Mouse (Mus musculus) intestine, embryonic 16.5 days (tissue): Measurements from ENCODE around the gene Vamp5. TPM values are rescaled to one million over a fixed set of nuclear protein-coding genes. Genes with fewer than 3 reads are reported as not detected.

ENCODE experiments used
- ATAC-seq: fragments of 200-750 bp; cut with Nextera tagmentation; 2 replicates; pipeline ENCODE4 v1.8.0; 2017; ENCODE audit warnings: moderate TSS enrichment, moderate library complexity
- H3K27ac ChIP-seq: fragments of 300-500 bp; sonication (generic); 2 replicates; pipeline ENCODE4 v1.5.1; 2014; ENCODE audit warnings: mild to moderate bottlenecking, low read length
- H3K27me3 ChIP-seq: fragments of 300-500 bp; sonication (generic); replicated peaks from 2 replicates; pipeline ENCODE4 v1.6.1; 2014; ENCODE audit warnings: low read length, control low read depth, mixed read lengths; ENCODE audit not compliant: control insufficient read depth, insufficient read depth
- H3K36me3 ChIP-seq: fragments of 300-500 bp; sonication (generic); 2 replicates; pipeline ENCODE4 v1.6.1; 2014; ENCODE audit warnings: low read length, control low read depth; ENCODE audit not compliant: control insufficient read depth, insufficient read depth
- H3K4me1 ChIP-seq: fragments of 300-500 bp; sonication (generic); 2 replicates; pipeline ENCODE4 v1.6.1; 2014; ENCODE audit warnings: low read length, control low read depth, mixed read lengths; ENCODE audit not compliant: control insufficient read depth, insufficient read depth
- H3K4me2 ChIP-seq: fragments of 300-500 bp; sonication (generic); 2 replicates; pipeline ENCODE4 v1.6.1; 2014; ENCODE audit warnings: low read depth, low read length, control low read depth
- H3K4me3 ChIP-seq: fragments of 300-500 bp; sonication (generic); 2 replicates; pipeline ENCODE4 v1.5.1; 2014; ENCODE audit warnings: mild to moderate bottlenecking, low read length
- H3K9ac ChIP-seq: fragments of 300-500 bp; sonication (generic); 2 replicates; pipeline ENCODE4 v1.6.1; 2014; ENCODE audit warnings: low read depth, low read length
- H3K9me3 ChIP-seq: fragments of 300-500 bp; sonication (generic); 2 replicates; pipeline ENCODE4 v1.6.1; 2016; ENCODE audit warnings: low read length, control low read depth; ENCODE audit not compliant: control insufficient read depth
- WGBS: fragments of 180-500 bp; shearing (Covaris S2); extraction: QIAGEN DNeasy Blood & Tissue Kit; methylation state at CpG from one replicate; pipeline ENCODE4 v1.1.7; 2014; 5-methylcytosine and 5-hydroxymethylcytosine counted together
- polyA plus RNA-seq: library from polyadenylated mRNA; unstranded; fragments of >200 nt; fragmentation: Nextera tagmentation; extraction: Ambion mirVana; gene quantifications from 2 replicates; pipeline ENCODE4 v1.2.1, GENCODE M21; 2015

Vamp5 gene
- polyA plus RNA-seq, 1 experiment from 2014 or later, result 17.3 TPM

DNA sequence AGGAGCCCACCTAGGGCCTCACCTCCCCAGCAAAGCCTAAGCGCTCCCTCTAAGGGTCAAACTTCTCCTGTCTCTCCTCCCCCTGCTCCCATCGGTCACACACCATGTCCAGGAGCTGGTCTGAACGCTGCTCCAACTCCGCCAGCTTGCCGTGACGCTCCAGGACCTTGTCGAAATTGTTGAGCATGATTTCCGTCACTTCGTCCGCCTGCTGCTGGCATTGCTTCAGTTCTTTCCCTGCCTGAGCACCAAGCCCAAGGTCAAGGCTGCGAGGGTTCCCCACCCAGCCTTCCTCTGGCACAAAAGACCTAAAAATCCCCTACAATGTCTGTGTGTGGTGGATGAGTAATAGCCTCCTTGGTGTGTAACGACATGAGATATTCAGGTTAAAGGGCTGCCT, 10.2 kb downstream of the Vamp5 start:
- 78% methylated on average over 12 of the region's 12 CpGs for WGBS
- no peaks in the 10 kb centered on the region for H3K9me3 ChIP-seq
- H3K36me3 ChIP-seq, result no peaks in the 10 kb centered on the region
- H3K27me3 ChIP-seq, result no peaks in the 10 kb centered on the region
- no peak overlapping the region for H3K27ac ChIP-seq
- no peak overlapping the region; the same call in 1 of the 2 replicates for H3K9ac ChIP-seq
- no peak overlapping the region for H3K4me2 ChIP-seq
- peaks cover 25% of the 10 kb centered on the region for H3K4me1 ChIP-seq
- no peak for ATAC-seq
- no peak overlapping the region for H3K4me3 ChIP-seq

GRCm38 (mm10) chr6:72369557-72369956, 10.7 kb downstream of the Vamp5 start:
- Histone ChIP-seq H3K4me2 (no peak overlapping the region), H3K27ac (no peak overlapping the region), H3K9ac (no peak overlapping the region), H3K27me3 (no peaks in the 10 kb centered on the region), H3K4me3 (no peak overlapping the region), H3K36me3 (no peaks in the 10 kb centered on the region), H3K9me3 (no peaks in the 10 kb centered on the region), H3K4me1 (peaks cover 22% of the 10 kb centered on the region; the same call in 1 of the 2 replicates)
- WGBS, result 75% methylated on average over 4 of the region's 4 CpGs
- ATAC-seq, result no peak

- Histone ChIP-seq H3K4me2 (no peak overlapping the region), H3K4me1 (peaks cover 13% of the 10 kb centered on the region; the same call in 1 of the 2 replicates), H3K9ac (no peak overlapping the region), H3K9me3 (no peaks in the 10 kb centered on the region), H3K27me3 (no peaks in the 10 kb centered on the region), H3K36me3 (no peaks in the 10 kb centered on the region), H3K4me3 (no peak overlapping the region), H3K27ac (no peak overlapping the region)
- no peak for ATAC-seq
- WGBS, result 89% methylated on average over 4 of the region's 4 CpGs
Observed at GRCm38 (mm10) chr6:72367460-72367974, 12.8 kb downstream of the Vamp5 start.

GRCm38 (mm10) chr6:72366844-72367443, 13.3 kb downstream of the Vamp5 start, which contains the start of gene Rnf181:
Rnf181 (minus strand) TSS chr6:72366956.
- no peak within 1 kb of the TSS for H3K4me2 ChIP-seq
- H3K4me3 ChIP-seq, result no peak within 1 kb of the TSS
- no peaks in the 10 kb centered on the region for H3K27me3 ChIP-seq
- no peak within 1 kb of the TSS for H3K9ac ChIP-seq
- no peak within 1 kb of the TSS for H3K27ac ChIP-seq
- 67% methylated on average over 4 of the region's 4 CpGs for whole genome bisulfite sequencing
- peaks cover 13% of the 10 kb centered on the region; the same call in 1 of the 2 replicates for H3K4me1 ChIP-seq
- no peaks in the 10 kb centered on the region for H3K9me3 ChIP-seq
- ATAC-seq, result no peak
- no peaks in the 10 kb centered on the region for H3K36me3 ChIP-seq

GRCm38 (mm10) chr6:72366304-72366703, 14.0 kb downstream of the Vamp5 start:
- WGBS, result 69% methylated on average over 3 of the region's 3 CpGs
- ATAC-seq, result no peak
- no peak overlapping the region for H3K4me3 ChIP-seq

DNA sequence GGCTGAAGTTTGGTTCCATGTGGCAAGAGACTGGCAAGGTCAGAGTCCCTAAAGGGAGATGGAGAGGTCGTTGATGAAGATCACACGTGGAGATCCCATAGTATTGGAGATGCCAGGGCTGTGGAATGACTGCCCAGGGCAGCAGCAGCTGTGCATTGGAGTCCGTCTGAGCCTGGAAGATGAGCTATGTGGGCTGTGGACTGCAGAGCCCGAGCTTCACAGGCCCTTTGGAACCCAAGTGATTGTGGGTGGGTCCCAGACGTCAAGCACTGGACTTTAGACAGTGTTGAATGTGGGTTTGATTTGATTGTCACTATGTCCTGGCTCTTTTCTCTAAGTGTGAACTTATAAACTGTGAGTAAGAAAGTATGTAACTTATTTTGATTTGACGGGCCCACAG, 15.3 kb downstream of the Vamp5 start:
- Histone ChIP-seq H3K4me1 (peaks cover 16% of the 10 kb centered on the region), H3K9ac (no peak overlapping the region), H3K9me3 (no peaks in the 10 kb centered on the region), H3K4me3 (no peak overlapping the region), H3K36me3 (no peaks in the 10 kb centered on the region), H3K27ac (no peak overlapping the region), H3K27me3 (no peaks in the 10 kb centered on the region), H3K4me2 (no peak overlapping the region)
- 55% methylated on average over 6 of the region's 6 CpGs for WGBS
- no peak for ATAC-seq

More at GRCm38 (mm10) chr6:72366304-72366703, 14.0 kb downstream of the Vamp5 start:
- peaks cover 15% of the 10 kb centered on the region for H3K4me1 ChIP-seq
- no peaks in the 10 kb centered on the region for H3K9me3 ChIP-seq
- H3K27me3 ChIP-seq, result no peaks in the 10 kb centered on the region
- no peak overlapping the region for H3K4me2 ChIP-seq
- no peak overlapping the region for H3K27ac ChIP-seq
- H3K9ac ChIP-seq, result no peak overlapping the region
- no peaks in the 10 kb centered on the region for H3K36me3 ChIP-seq

- H3K4me1 ChIP-seq, result peaks cover 21% of the 10 kb centered on the region
- no peak for ATAC-seq
- WGBS, result 41% methylated on average over 7 of the region's 7 CpGs
- no peak overlapping the region for H3K9ac ChIP-seq
- no peaks in the 10 kb centered on the region for H3K36me3 ChIP-seq
- no peak overlapping the region for H3K27ac ChIP-seq
- H3K9me3 ChIP-seq, result no peaks in the 10 kb centered on the region
- no peaks in the 10 kb centered on the region for H3K27me3 ChIP-seq
- no peak overlapping the region for H3K4me2 ChIP-seq
- no peak overlapping the region for H3K4me3 ChIP-seq
Observed at GRCm38 (mm10) chr6:72364009-72364408, 16.3 kb downstream of the Vamp5 start.

DNA sequence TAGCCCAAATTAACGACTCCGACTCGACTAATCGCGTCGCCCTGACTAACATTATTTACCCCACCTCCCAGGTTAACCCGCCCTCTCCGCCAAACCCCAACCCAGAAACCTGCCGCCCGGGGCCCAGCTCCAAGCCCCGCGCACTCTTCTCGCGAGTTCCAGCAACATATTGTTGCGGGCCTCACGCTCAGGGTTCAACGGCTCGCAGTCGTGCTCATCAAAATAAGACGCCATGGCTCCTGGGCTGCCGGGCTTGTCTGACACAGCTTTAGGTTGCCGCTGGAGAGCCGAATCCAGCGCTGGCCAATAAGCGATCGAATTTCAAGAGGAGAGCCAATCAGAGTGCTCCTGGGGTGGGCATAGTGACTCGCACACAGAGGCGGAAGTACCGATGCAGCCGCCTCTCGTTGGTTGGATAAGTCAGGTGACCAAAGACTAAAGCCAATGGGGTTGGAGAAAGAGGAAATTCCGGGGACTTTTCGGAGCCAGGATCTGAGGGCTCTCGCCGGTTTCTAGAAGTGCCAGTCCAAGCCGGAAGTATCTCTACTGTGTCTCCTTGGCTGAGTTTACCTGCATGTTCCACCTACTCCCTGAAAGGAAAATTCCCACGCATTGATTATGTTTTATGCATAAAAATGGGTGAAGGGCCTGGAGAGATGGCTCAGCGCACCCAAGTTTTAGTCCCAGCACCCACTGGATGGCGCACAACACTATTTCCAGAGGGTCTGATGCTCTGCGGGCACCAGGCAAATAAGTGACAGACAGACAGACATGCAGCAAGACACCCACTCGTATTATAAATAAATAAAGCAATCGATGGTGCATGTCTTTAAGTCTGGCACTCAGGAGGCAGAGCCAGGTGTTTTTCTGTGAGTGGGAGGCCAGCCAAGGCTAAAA, 17.9 kb downstream of the Vamp5 start:
- Histone ChIP-seq H3K27ac (peak overlapping the region; percentile 67), H3K4me1 (peaks cover 33% of the 10 kb centered on the region), H3K4me2 (peak overlapping the region; percentile 76), H3K4me3 (peak overlapping the region; percentile 69), H3K9me3 (no peaks in the 10 kb centered on the region), H3K9ac (peak overlapping the region; percentile 75), H3K36me3 (0 out of 2 replicates have a peak, but pooled peaks cover 2% of the 10 kb centered on the region), H3K27me3 (no peaks in the 10 kb centered on the region)
- ATAC-seq, result peak; percentile 97
- WGBS, result under 1% methylated on average over 42 of the region's 42 CpGs

GRCm38 (mm10) chr6:72361121-72361551, 19.1 kb downstream of the Vamp5 start:
- no peak for ATAC-seq
- Histone ChIP-seq H3K4me1 (peaks cover 40% of the 10 kb centered on the region), H3K9ac (peak overlapping the region; percentile 75), H3K9me3 (no peaks in the 10 kb centered on the region), H3K36me3 (0 out of 2 replicates have a peak, but pooled peaks cover 2% of the 10 kb centered on the region), H3K4me2 (peak overlapping the region; percentile 71), H3K27me3 (no peaks in the 10 kb centered on the region), H3K27ac (0 out of 2 replicates have a peak overlapping the region, but pooled peaks have one; percentile 14), H3K4me3 (peak overlapping the region; percentile 69)
- 43% methylated on average over 5 of the region's 5 CpGs for WGBS
